Mouse (Mus musculus): ENCODE data around the gene Gm20792.
"Not testable (repeated sequence)": the region's sequence is repeated elsewhere in the genome, so short reads cannot be mapped to it uniquely, and the experiment has no call there.

Gene Gm20792

DNA sequence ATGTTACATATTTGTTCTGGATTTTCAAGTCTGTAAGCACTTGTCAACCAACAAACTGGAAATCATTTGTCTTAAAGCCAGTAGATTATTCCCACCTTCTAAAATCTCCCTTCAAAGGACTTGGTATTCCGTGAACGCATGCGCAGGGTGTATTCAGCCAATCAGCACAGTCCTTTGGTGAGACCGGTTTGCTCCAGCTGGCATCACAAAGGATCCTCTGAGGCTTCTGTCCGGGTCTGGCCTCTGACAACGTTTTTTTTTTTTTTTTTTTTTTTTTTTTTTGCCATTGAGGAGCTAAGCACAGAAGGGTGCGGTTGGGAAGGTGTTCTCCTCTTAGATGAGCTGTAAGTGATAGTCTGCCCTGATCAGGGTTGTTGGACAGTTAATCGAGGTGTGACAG, at the start of gene Gm20792:
Gm20792 (plus strand) TSS at position 301 of the 400 bp plus-strand sequence.
- DNase-seq, result not testable (repeated sequence)
